Mouse (Mus musculus): ENCODE measurements around the gene Cttnbp2. TPM values are rescaled to one million over a fixed set of nuclear protein-coding genes. Genes with fewer than 3 reads are reported as not detected.

Gene Cttnbp2
- polyA plus RNA-seq, 1 experiment, result not detected

DNA sequence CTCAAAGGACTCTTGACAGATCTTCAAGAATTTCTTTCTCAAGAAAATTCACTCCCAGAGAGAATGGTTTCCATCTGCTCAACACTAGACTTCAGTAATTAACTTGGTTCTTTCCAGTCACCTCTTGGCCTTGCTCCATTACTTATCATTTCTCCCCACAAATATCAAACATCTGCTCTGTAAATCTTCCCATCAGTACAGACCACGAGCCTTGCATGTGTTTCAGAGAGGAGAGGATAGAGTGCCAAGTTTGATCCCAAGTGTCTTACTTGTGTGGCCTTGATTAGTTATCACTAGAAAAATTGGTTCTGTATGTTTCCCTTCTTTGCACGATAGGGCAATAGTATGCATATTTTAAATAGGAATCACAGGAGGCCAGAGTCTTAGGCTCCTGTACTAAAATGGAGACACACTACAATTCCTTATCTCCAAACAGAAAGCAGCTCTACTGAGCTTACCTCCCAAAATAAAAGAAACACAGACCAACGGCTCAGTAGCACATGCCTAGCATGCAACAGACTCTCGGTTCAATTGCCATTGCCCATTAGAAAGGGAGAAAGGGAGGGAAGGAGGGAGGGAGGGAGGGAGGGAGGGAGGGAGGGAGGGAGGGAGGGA, 73.6 kb downstream of the Cttnbp2 start:
- no peak for TF ChIP-seq MYOD1 (IDR thresholded peaks at IDR 0.05; ENCODE audit: control insufficient read depth in 1 of 3, insufficient read length in 2 of 3, low read depth in 2 of 3)
- TF ChIP-seq REST (IDR thresholded peaks at IDR 0.05; ENCODE audit: insufficient read depth, insufficient read length), result no peak
- TF ChIP-seq MAX (IDR thresholded peaks at IDR 0.05; ENCODE audit: low read depth), result no peak
- no peak for TF ChIP-seq POLR2A (IDR thresholded peaks at IDR 0.05; ENCODE audit: insufficient read length, low read depth)
- no peak for TF ChIP-seq E2F4 (IDR thresholded peaks at IDR 0.05; ENCODE audit: insufficient read depth)
- no peak for TF ChIP-seq USF1 (IDR thresholded peaks at IDR 0.05; ENCODE audit: low read depth)
- TF ChIP-seq TCF12 (IDR thresholded peaks at IDR 0.05; ENCODE audit: insufficient read depth, poor library complexity, severe bottlenecking), result no peak
- no peak for TF ChIP-seq CEBPB (IDR thresholded peaks at IDR 0.05; ENCODE audit: insufficient read depth, poor library complexity, severe bottlenecking)
- TF ChIP-seq SRF (IDR thresholded peaks at IDR 0.05; ENCODE audit: control insufficient read depth, insufficient read length, low read depth), result no peak
- no peak for TF ChIP-seq POLR2AphosphoS2 (IDR thresholded peaks at IDR 0.05; ENCODE audit: insufficient read length, low read depth)
- no peak for TF ChIP-seq MYOG (IDR thresholded peaks at IDR 0.05; ENCODE audit: control insufficient read depth in 1 of 3, insufficient read depth in 1 of 3, insufficient read length in 2 of 3, low read depth in 2 of 3)
- no peak for TF ChIP-seq TCF3 (IDR thresholded peaks at IDR 0.05; ENCODE audit: insufficient read length, low read depth)
- Histone ChIP-seq H3K4me2 (ENCODE audit: low read depth) (no peak overlapping the region), H3K36me3 (ENCODE audit: control insufficient read depth, insufficient read depth) (no peaks in the 10 kb centered on the region), H3ac (ENCODE audit: control insufficient read depth, insufficient read length) (no peak overlapping the region), H3K27me3 (ENCODE audit: control insufficient read depth, insufficient read depth, insufficient read length) (no peaks in the 10 kb centered on the region), H3K4me3 (no peak overlapping the region), H3K79me2 (ENCODE audit: control insufficient read depth, insufficient read depth) (no peaks in the 10 kb centered on the region)

DNA sequence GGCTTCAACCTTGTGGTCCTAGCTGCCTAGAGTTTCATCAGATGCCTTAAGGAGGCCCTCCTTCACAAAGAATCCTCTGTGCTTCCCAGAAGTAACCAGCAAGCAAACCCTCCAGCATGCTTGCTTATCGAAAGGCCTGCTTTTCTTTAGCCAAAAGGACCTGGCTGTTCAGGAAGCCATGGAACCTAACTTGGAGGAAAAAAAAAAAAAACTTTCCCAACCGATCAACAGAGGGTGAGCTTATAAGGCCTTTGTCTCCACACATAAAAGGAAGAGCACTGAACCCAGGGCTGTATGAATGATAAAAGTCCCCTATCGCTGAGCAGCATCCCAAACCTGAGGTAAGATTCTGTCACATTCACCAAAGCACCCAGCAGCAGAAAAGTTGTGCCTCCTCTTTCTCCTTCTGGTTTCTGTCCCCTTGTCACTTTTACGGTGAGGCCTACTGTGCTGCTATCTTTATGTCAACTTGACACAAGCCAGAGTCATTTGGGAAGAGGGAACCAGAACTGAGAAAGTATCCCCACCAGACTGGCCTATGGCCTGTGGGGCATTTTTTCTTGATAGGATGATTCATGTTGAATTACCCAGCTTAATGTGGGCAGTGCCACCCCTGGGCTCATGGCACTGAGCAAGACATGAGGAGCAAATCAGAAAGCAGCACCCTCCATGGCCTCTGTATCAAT, 78.4 kb downstream of the Cttnbp2 start:
- Histone ChIP-seq H3K27me3 (ENCODE audit: control insufficient read depth, insufficient read depth, insufficient read length) (no peaks in the 10 kb centered on the region), H3ac (ENCODE audit: control insufficient read depth, insufficient read length) (no peak overlapping the region), H3K4me3 (no peak overlapping the region), H3K79me2 (ENCODE audit: control insufficient read depth, insufficient read depth) (no peaks in the 10 kb centered on the region), H3K36me3 (ENCODE audit: control insufficient read depth, insufficient read depth) (no peaks in the 10 kb centered on the region), H3K4me2 (ENCODE audit: low read depth) (no peak overlapping the region)
- TF ChIP-seq MYOG (IDR thresholded peaks at IDR 0.05; ENCODE audit: control insufficient read depth in 1 of 3, insufficient read depth in 1 of 3, insufficient read length in 2 of 3, low read depth in 2 of 3) (no peak), POLR2A (IDR thresholded peaks at IDR 0.05; ENCODE audit: insufficient read length, low read depth) (no peak), REST (IDR thresholded peaks at IDR 0.05; ENCODE audit: insufficient read depth, insufficient read length) (no peak), MAX (IDR thresholded peaks at IDR 0.05; ENCODE audit: low read depth) (no peak), E2F4 (IDR thresholded peaks at IDR 0.05; ENCODE audit: insufficient read depth) (no peak), USF1 (IDR thresholded peaks at IDR 0.05; ENCODE audit: low read depth) (no peak)

DNA sequence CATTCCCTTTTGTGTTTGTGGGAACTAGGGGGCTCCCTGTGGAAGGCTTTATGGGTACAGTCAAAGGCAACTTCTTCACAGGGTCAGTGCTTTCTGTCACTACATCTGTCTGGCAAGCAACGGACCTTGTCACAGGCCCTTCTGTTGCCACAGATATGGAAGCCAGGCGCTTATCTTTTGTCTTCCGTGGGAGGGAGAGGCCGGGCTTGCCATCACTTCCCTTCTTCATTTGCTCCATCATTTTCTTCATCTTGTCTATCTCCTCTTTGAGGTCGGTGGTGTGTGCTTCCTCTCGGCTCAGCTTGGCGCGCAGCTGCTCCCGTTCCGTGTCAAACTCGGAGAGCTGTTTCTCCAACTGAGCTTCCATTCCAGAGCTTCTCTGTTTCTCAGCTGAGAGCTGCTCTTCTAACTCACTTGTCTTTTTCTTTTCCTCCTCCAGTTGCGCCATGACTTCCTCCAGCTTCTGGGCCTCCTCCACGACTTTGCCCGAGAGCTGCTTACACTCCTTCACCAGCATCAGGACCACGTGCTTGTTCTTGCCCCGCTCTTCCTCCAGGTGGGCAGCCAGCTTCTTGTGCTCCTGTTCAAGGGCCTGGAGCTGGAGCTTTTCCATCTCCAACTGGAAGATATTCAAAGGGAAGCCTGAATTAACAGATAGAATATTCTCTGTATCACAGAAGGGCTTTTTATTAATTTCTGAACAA, 79.7 kb downstream of the Cttnbp2 start:
- Histone ChIP-seq H3K27me3 (ENCODE audit: control insufficient read depth, insufficient read depth, insufficient read length) (no peaks in the 10 kb centered on the region), H3ac (ENCODE audit: control insufficient read depth, insufficient read length) (no peak overlapping the region), H3K4me2 (ENCODE audit: low read depth) (no peak overlapping the region), H3K36me3 (ENCODE audit: control insufficient read depth, insufficient read depth) (no peaks in the 10 kb centered on the region), H3K79me2 (ENCODE audit: control insufficient read depth, insufficient read depth) (no peaks in the 10 kb centered on the region), H3K4me3 (no peak overlapping the region)
- TF ChIP-seq E2F4 (IDR thresholded peaks at IDR 0.05; ENCODE audit: insufficient read depth) (no peak), POLR2A (IDR thresholded peaks at IDR 0.05; ENCODE audit: insufficient read length, low read depth) (no peak), CEBPB (IDR thresholded peaks at IDR 0.05; ENCODE audit: insufficient read depth, poor library complexity, severe bottlenecking) (no peak), TCF3 (IDR thresholded peaks at IDR 0.05; ENCODE audit: insufficient read length, low read depth) (no peak), MYOG (IDR thresholded peaks at IDR 0.05; ENCODE audit: control insufficient read depth in 1 of 3, insufficient read depth in 1 of 3, insufficient read length in 2 of 3, low read depth in 2 of 3) (no peak)

DNA sequence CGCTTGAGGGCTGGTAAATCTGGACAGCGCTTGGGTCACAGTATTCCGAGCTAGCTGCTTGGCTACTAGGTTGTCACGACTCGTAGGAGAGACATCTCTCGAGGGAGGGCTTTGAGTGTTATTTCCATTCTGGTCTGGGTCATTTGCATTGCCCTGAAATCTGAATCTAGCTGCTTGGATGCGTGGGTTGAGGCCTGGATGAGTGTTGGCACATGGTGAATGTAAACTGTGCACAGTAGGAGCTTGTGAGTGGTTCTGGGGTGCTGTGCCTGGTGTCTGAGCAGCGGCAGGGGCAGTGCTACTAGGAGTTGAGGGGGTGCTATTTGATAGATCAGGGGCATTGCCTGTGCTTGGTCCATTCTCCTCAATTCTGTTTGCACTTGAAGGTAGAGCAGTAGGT, 80.3 kb downstream of the Cttnbp2 start:
- no peak for TF ChIP-seq E2F4 (IDR thresholded peaks at IDR 0.05; ENCODE audit: insufficient read depth)
- no peak for TF ChIP-seq POLR2A (IDR thresholded peaks at IDR 0.05; ENCODE audit: insufficient read length, low read depth)
- TF ChIP-seq MAX (IDR thresholded peaks at IDR 0.05; ENCODE audit: low read depth), result no peak
- TF ChIP-seq MYOD1 (IDR thresholded peaks at IDR 0.05; ENCODE audit: control insufficient read depth in 1 of 3, insufficient read length in 2 of 3, low read depth in 2 of 3), result no peak
- no peak for TF ChIP-seq MYOG (IDR thresholded peaks at IDR 0.05; ENCODE audit: control insufficient read depth in 1 of 3, insufficient read depth in 1 of 3, insufficient read length in 2 of 3, low read depth in 2 of 3)
- no peak for TF ChIP-seq POLR2AphosphoS2 (IDR thresholded peaks at IDR 0.05; ENCODE audit: insufficient read length, low read depth)
- no peak for TF ChIP-seq TCF12 (IDR thresholded peaks at IDR 0.05; ENCODE audit: insufficient read depth, poor library complexity, severe bottlenecking)
- TF ChIP-seq USF1 (IDR thresholded peaks at IDR 0.05; ENCODE audit: low read depth), result no peak
- no peak for TF ChIP-seq REST (IDR thresholded peaks at IDR 0.05; ENCODE audit: insufficient read depth, insufficient read length)
- no peak for TF ChIP-seq TCF3 (IDR thresholded peaks at IDR 0.05; ENCODE audit: insufficient read length, low read depth)
- no peak for TF ChIP-seq SRF (IDR thresholded peaks at IDR 0.05; ENCODE audit: control insufficient read depth, insufficient read length, low read depth)
- Histone ChIP-seq H3K4me2 (ENCODE audit: low read depth) (no peak overlapping the region), H3K36me3 (ENCODE audit: control insufficient read depth, insufficient read depth) (no peaks in the 10 kb centered on the region), H3ac (ENCODE audit: control insufficient read depth, insufficient read length) (no peak overlapping the region), H3K27me3 (ENCODE audit: control insufficient read depth, insufficient read depth, insufficient read length) (no peaks in the 10 kb centered on the region), H3K79me2 (ENCODE audit: control insufficient read depth, insufficient read depth) (no peaks in the 10 kb centered on the region), H3K4me3 (no peak overlapping the region)

Data from myocyte (in vitro differentiated cells).